Mouse (Mus musculus) MEL (cell line): Measurements from ENCODE around the gene Ccdc155. TPM values are rescaled to one million over a fixed set of nuclear protein-coding genes. Genes with fewer than 3 reads are reported as not detected.

ENCODE experiments used
- DNase-seq: peaks from one replicate; pipeline ENCODE4 v3.0.0; 2011; ENCODE audit warnings: low read depth, low spot score
- H3K27ac ChIP-seq: 2 replicates; pipeline ENCODE4 v1.5.1; 2012; ENCODE audit warnings: low read depth, mild to moderate bottlenecking, control low read depth, low read length, moderate library complexity; ENCODE audit not compliant: control insufficient read depth
- H3K27me3 ChIP-seq, 2 experiments: fragments of 150-350 bp in 1 of 2; sonication (generic) in 1 of 2; 2 replicates each; pipeline ENCODE4 v1.6.1; 2012; ENCODE audit warnings: low read length in 2 of 2, mild to moderate bottlenecking in 2 of 2, improper control_type of control experiment in 1 of 2, moderate library complexity in 1 of 2; ENCODE audit not compliant: insufficient read depth in 2 of 2, control insufficient read depth in 1 of 2
- H3K36me3 ChIP-seq, 2 experiments: 2 replicates each; pipeline ENCODE4 v1.6.1; 2012 to 2014; ENCODE audit warnings: low read length in 2 of 2, improper control_type of control experiment in 1 of 2, inconsistent platforms in 1 of 2, mild to moderate bottlenecking in 1 of 2; ENCODE audit not compliant: insufficient read depth in 2 of 2, control insufficient read depth in 1 of 2
- H3K4me1 ChIP-seq, 2 experiments: fragments of 150-350 bp in 1 of 2; sonication (generic) in 1 of 2; 2 replicates each; pipeline ENCODE4 v1.6.1; 2012; ENCODE audit warnings: low read length in 2 of 2, improper control_type of control experiment in 1 of 2, mild to moderate bottlenecking in 1 of 2; ENCODE audit not compliant: insufficient read depth in 2 of 2, control insufficient read depth in 1 of 2
- H3K4me3 ChIP-seq, 2 experiments: fragments of 150-350 bp in 1 of 2; sonication (generic) in 1 of 2; 2 replicates each; pipeline ENCODE4 v1.5.1; 2012; ENCODE audit warnings: low read depth in 2 of 2, low read length in 2 of 2, mild to moderate bottlenecking in 2 of 2, moderate library complexity in 2 of 2, control low read depth in 1 of 2, improper control_type of control experiment in 1 of 2; ENCODE audit not compliant: control insufficient read depth in 1 of 2, insufficient read depth in 1 of 2
- H3K79me2 ChIP-seq: 2 replicates; pipeline ENCODE4 v1.6.1; 2012; ENCODE audit warnings: mild to moderate bottlenecking, low read length, moderate library complexity; ENCODE audit not compliant: control insufficient read depth, poor library complexity, insufficient read depth
- H3K9ac ChIP-seq: 2 replicates; pipeline ENCODE4 v1.6.1; 2012; ENCODE audit warnings: low read depth, mild to moderate bottlenecking, control low read depth, low read length, moderate library complexity; ENCODE audit not compliant: control insufficient read depth, poor library complexity, severe bottlenecking
- H3K9me3 ChIP-seq: fragments of 150-350 bp; sonication (generic); replicated peaks from 2 replicates; pipeline ENCODE4 v1.6.1; 2012; ENCODE audit warnings: mild to moderate bottlenecking, low read length, improper control_type of control experiment, moderate library complexity; ENCODE audit not compliant: insufficient read depth
- CHD1 ChIP-seq: IDR thresholded peaks from 2 replicates; pipeline ENCODE4 v1.6.1; 2012; ENCODE audit warnings: low read depth, mild to moderate bottlenecking, inconsistent platforms, low read length, improper control_type of control experiment
- CHD2 ChIP-seq: IDR thresholded peaks from 2 replicates; pipeline ENCODE4 v1.6.1; 2011; ENCODE audit warnings: low read length, improper control_type of control experiment
- ELF1 ChIP-seq: IDR thresholded peaks from 2 replicates; pipeline ENCODE4 v1.6.1; 2014; ENCODE audit warnings: low read depth, mild to moderate bottlenecking, inconsistent platforms, low read length, improper control_type of control experiment, moderate library complexity
- EP300 ChIP-seq, 2 experiments: IDR thresholded peaks; 2 replicates each; pipeline ENCODE4 v1.6.1; 2011; ENCODE audit warnings: improper control_type of control experiment in 2 of 2, low read length in 2 of 2, low read depth in 1 of 2, mild to moderate bottlenecking in 1 of 2
- ETS1 ChIP-seq: IDR thresholded peaks from 2 replicates; pipeline ENCODE4 v1.6.1; 2012; ENCODE audit warnings: low read depth, mild to moderate bottlenecking, inconsistent platforms, low read length, improper control_type of control experiment, moderate library complexity
- GABPA ChIP-seq: IDR thresholded peaks from 2 replicates; pipeline ENCODE4 v1.6.1; 2012; ENCODE audit warnings: low read depth, mild to moderate bottlenecking, inconsistent platforms, low read length, improper control_type of control experiment, moderate library complexity
- JUND ChIP-seq: IDR thresholded peaks from 2 replicates; pipeline ENCODE4 v1.6.1; 2011; ENCODE audit warnings: low read depth, mild to moderate bottlenecking, improper control_type of control experiment, low read length
- KAT2A ChIP-seq: conservative IDR thresholded peaks from 2 replicates; pipeline ENCODE4 v1.6.1; 2012; ENCODE audit warnings: low read depth, low read length, improper control_type of control experiment, inconsistent platforms
- MAFK ChIP-seq: IDR thresholded peaks from 2 replicates; pipeline ENCODE4 v1.6.1; 2011; ENCODE audit warnings: low read depth, mild to moderate bottlenecking, low read length, improper control_type of control experiment, borderline replicate concordance
- MAZ ChIP-seq: IDR thresholded peaks from 2 replicates; pipeline ENCODE4 v1.6.1; 2012; ENCODE audit warnings: low read depth, mild to moderate bottlenecking, inconsistent platforms, low read length, improper control_type of control experiment
- MEF2A ChIP-seq: IDR thresholded peaks from 2 replicates; pipeline ENCODE4 v1.6.1; 2014; ENCODE audit warnings: low read depth, mild to moderate bottlenecking, inconsistent platforms, low read length, improper control_type of control experiment; ENCODE audit not compliant: poor library complexity, insufficient replicate concordance, severe bottlenecking; ENCODE audit errors: extremely low read depth
- MYC ChIP-seq: IDR thresholded peaks from 2 replicates; pipeline ENCODE4 v1.6.1; 2011; ENCODE audit warnings: low read depth, mild to moderate bottlenecking, low read length, improper control_type of control experiment, moderate library complexity
- NELFE ChIP-seq: IDR thresholded peaks from 2 replicates; pipeline ENCODE4 v1.6.1; 2011; ENCODE audit warnings: low read depth, low read length, improper control_type of control experiment
- NRF1 ChIP-seq: IDR thresholded peaks from 2 replicates; pipeline ENCODE4 v1.6.1; 2014; ENCODE audit warnings: low read depth, mild to moderate bottlenecking, inconsistent platforms, low read length, improper control_type of control experiment, moderate library complexity; ENCODE audit not compliant: poor library complexity, insufficient read depth, severe bottlenecking
- POLR2AphosphoS2 ChIP-seq: IDR thresholded peaks from 2 replicates; pipeline ENCODE4 v1.6.1; 2011; ENCODE audit warnings: low read length, improper control_type of control experiment
- POLR2AphosphoS5 ChIP-seq: IDR thresholded peaks from 2 replicates; pipeline ENCODE4 v1.6.1; 2012; ENCODE audit warnings: low read depth, borderline replicate concordance, mild to moderate bottlenecking, inconsistent platforms, low read length, moderate library complexity, mixed read lengths
- RAD21 ChIP-seq: IDR thresholded peaks from 2 replicates; pipeline ENCODE4 v1.6.1; 2011; ENCODE audit warnings: mild to moderate bottlenecking, low read depth, low read length, improper control_type of control experiment
- SIN3A ChIP-seq: IDR thresholded peaks from 2 replicates; pipeline ENCODE4 v1.6.1; 2012; ENCODE audit warnings: low read length, improper control_type of control experiment, inconsistent platforms
- TAL1 ChIP-seq: IDR thresholded peaks from 2 replicates; pipeline ENCODE4 v1.6.1; 2012; ENCODE audit warnings: mild to moderate bottlenecking, inconsistent platforms, low read length, moderate library complexity, mixed read lengths
- TCF12 ChIP-seq: IDR thresholded peaks from 2 replicates; pipeline ENCODE4 v1.6.1; 2014; ENCODE audit warnings: low read depth, mild to moderate bottlenecking, inconsistent platforms, low read length, improper control_type of control experiment, moderate library complexity
- USF1 ChIP-seq: IDR thresholded peaks from 2 replicates; pipeline ENCODE4 v1.6.1; 2014; ENCODE audit warnings: low read depth, mild to moderate bottlenecking, inconsistent platforms, low read length, improper control_type of control experiment, moderate library complexity
- USF2 ChIP-seq, 2 experiments: IDR thresholded peaks; 2 replicates each; pipeline ENCODE4 v1.6.1; 2011 to 2012; ENCODE audit warnings: improper control_type of control experiment in 2 of 2, low read length in 2 of 2, borderline replicate concordance in 1 of 2, inconsistent platforms in 1 of 2, low read depth in 1 of 2, mild to moderate bottlenecking in 1 of 2; ENCODE audit not compliant: insufficient read depth in 1 of 2
- polyA plus RNA-seq, 2 experiments: library from polyadenylated mRNA; stranded (reverse) in 1 of 2; unstranded in 1 of 2; fragments of >175 nt in 1 of 2; fragments of >200 nt in 1 of 2; gene quantifications; 2 replicates each; pipeline versions ENCODE4 v1.2.1 to v1.2.4; 2012; ENCODE audit warnings: low replicate concordance in 2 of 2, low read depth in 1 of 2; ENCODE audit not compliant: insufficient read length in 2 of 2, insufficient read depth in 1 of 2, missing spikeins in 1 of 2
- total RNA-seq: library from RNA; depleted of rRNA; stranded (reverse); fragments of 300-350 nt; gene quantifications from 2 replicates; pipeline ENCODE4 v1.2.3, GENCODE M21; 2012

Ccdc155 gene
- total and polyA plus RNA-seq, 3 experiments = 0.27 to 0.38 TPM; not detected in 1

DNA sequence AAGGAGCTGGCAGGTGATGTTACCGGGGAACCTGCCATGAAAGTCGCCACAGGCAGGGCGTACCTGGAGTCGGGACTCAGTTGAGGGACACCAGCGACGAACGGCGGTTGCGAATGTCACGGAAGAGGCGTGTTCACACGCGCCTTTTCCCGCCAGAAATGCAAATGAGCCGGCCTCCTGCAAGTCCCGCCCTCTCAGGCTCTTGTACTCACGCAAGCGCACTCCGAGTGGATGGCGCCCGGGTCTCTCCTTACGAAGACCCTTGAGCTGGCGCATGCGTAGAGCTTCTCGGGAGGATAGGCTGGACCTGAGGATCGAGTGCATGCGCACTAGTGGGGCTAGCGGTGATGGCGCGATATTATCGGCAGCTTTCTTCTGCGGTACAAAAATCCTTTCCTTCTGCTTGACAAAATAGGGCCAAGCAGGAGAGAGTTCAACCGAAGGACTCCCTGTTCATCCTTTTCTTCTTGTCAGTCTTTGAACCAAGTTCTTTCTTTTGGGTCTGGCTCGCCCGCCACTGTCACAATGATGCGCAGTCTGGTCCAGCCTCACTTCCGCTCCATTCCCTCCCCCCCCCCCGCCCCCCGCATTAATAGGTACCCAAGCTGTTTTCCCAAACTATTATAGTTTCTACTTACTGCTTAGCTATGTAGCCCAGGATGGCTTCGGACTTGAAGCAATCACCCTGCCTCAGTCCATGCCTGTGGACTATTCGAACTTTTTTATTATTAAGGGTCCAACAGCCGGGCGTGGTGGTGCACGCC, at the start of gene Ccdc155 (continued):
- no peak for TF ChIP-seq TAL1
- TF ChIP-seq EP300 (IDR thresholded peaks at IDR 0.05; ENCODE audit: low read depth in 1 of 2, low read length in 2 of 2) = no peak
- TF ChIP-seq KAT2A = no peak
- TF ChIP-seq CHD1 = no peak

DNA sequence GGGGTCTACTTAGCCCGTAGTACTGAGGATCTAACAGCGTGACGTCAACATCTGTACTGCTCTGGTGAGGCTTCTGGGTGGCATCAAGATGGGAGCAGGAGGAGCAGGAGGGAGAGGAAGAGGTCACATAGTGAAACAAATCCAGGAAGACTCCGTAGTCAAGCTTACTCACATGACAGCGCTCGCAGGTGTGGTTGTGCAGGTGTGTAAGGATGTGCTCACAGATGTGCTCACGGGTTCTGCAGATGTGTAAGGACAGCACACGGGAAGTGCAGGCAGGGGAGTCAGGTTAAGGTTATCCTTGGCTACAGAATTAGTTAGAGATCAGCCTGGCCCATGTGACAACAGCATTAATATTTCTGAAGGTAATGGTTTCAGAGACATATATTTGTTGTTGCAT, 49.1 kb upstream of the Ccdc155 start:
- no peak overlapping the region for H3K27ac ChIP-seq
- H3K27me3 ChIP-seq = peaks cover 6 to 30% of the 10 kb centered on the region in 2 experiments
- TF ChIP-seq USF1 (no peak), ELF1 (no peak), JUND (no peak), MAZ (no peak), GABPA (no peak), USF2 (IDR thresholded peaks at IDR 0.05; ENCODE audit: borderline replicate concordance in 1 of 2, insufficient read depth in 1 of 2, low read depth in 1 of 2, low read length in 2 of 2) (no peak), POLR2AphosphoS2 (no peak), ETS1 (no peak), RAD21 (no peak), SIN3A (no peak), MAFK (no peak), NELFE (no peak), CHD2 (no peak), MEF2A (no peak), TAL1 (no peak), MYC (no peak), NRF1 (no peak), TCF12 (no peak), POLR2AphosphoS5 (no peak)
- TF ChIP-seq, all 39 proteins: peak for 0
- no peak for DNase-seq
- Histone ChIP-seq H3K4me1 (no peaks in the 10 kb centered on the region), H3K9me3 (no peaks in the 10 kb centered on the region), H3K4me3 (no peak overlapping the region), H3K9ac (no peak overlapping the region), H3K36me3 (no peaks in the 10 kb centered on the region), H3K79me2 (no peaks in the 10 kb centered on the region)
